Mouse (Mus musculus) spleen, adult 2 months (tissue): ENCODE results near the gene Spi1.

Experiments used
- CTCF ChIP-seq: fragments of 200-500 bp; IDR thresholded peaks from 2 replicates; pipeline ENCODE4 v1.5.1; 2011; ENCODE audit warnings: mild to moderate bottlenecking, inconsistent platforms; ENCODE audit not compliant: insufficient read depth, insufficient read length, insufficient replicate concordance; ENCODE audit errors: extremely low read depth
- POLR2A ChIP-seq: fragments of 200-500 bp; IDR thresholded peaks from 2 replicates; pipeline ENCODE4 v1.6.1; 2011; ENCODE audit warnings: low read depth, low read length, inconsistent platforms

DNA sequence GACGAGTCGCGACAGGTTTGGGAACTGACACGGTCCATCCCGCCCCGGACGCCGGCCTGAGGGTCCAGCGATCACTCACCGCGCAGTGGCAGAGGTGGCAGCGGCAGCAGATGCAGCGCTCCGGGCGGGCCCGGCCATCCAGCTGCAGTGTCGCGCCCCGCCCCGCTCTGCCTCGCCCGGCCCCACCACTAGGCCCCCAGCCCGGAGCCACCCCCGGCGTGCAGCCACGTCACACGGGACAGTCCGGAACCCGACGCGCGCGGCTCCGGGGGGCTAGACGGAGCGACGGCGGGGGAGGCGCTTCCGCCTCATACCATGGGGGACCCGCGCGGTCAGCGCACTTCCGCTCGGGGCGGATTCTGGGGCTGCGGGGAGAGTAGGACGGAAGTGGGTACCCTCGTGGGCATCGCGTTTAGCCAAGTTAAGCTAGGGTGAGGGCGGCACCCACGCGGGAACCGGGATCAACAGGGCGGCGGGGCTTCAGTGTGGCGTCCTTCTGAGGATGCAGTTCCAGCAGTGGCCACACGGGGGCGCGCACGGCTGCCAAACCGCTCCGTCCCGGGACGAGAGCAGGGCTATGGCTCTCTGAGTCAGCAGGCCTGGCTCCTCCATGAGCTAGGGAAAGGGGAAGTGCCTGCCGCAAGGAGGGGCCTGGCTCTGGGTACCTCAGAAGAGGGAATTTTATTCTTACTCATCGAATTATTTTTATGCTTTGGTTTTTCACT is 12.0 kb upstream of the Spi1 start, which contains the start of gene Slc39a13:
- TF ChIP-seq POLR2A (no peak), CTCF (peak; percentile 97)
